In genomic region chr8:121949941-121950748, GRCm38 (mm10) we compare ENCODE assay signal across 8 mouse cellular contexts. TPM values are rescaled to one million over a fixed set of nuclear protein-coding genes. Genes with fewer than 3 reads are reported as not detected.
DNase-seq lines count a peak whose midpoint lies in the region; ATAC-seq and TF ChIP-seq lines count a peak whose summit lies in the region.

No protein-coding gene starts in this region.

- H3K4me2 ChIP-seq in hindbrain, postnatal 0 days (ENCODE audit: low read depth, low read length) = peak overlapping the region; percentile 84

- DNase-seq in ZHBTc4 (ENCODE audit: low read depth, low spot score) = peak; percentile 99
- peak; percentile 99 for DNase-seq in gastrocnemius, adult 2 months
- DNase-seq in hindbrain, postnatal 0 days (ENCODE audit: low spot score) = peak; percentile 100
- peak; percentile 98 to 99 for DNase-seq in left cerebral cortex, adult 2 months (ENCODE audit: extremely low spot score in 1 of 2, low spot score in 2 of 2)
- peak; percentile 97 to 98 for DNase-seq in right cerebral cortex, adult 2 months (ENCODE audit: low spot score in 2 of 2)
- peak; percentile 98 for DNase-seq in urinary bladder, postnatal 14 days (ENCODE audit: low spot score)

- TF ChIP-seq CTCF in gastrocnemius, adult 2 months (IDR thresholded peaks at IDR 0.05) = no peak
- TF ChIP-seq CTCF in hindbrain, postnatal 0 days (IDR thresholded peaks at IDR 0.05; ENCODE audit: low read depth) = peak; percentile 8; the same call in 1 of the 2 replicates
- TF ChIP-seq CTCF in left cerebral cortex, adult 2 months (IDR thresholded peaks at IDR 0.05) = no peak; the same call in 1 of the 2 replicates

- H3K27me3 ChIP-seq in hindbrain, postnatal 0 days (ENCODE audit: insufficient read depth, low read length) = no peaks in the 10 kb centered on the region

- H3K4me1 ChIP-seq in hindbrain, postnatal 0 days (ENCODE audit: insufficient read depth, low read length) = peaks cover 28% of the 10 kb centered on the region

- under 1% methylated on average over 53 of the region's 66 CpGs for WGBS in hindbrain, postnatal 0 days

- no peaks in the 10 kb centered on the region for H3K9me3 ChIP-seq in hindbrain, postnatal 0 days (ENCODE audit: low read length)

- H3K36me3 ChIP-seq in hindbrain, postnatal 0 days (ENCODE audit: insufficient read depth, low read length) = no peaks in the 10 kb centered on the region

- H3K9ac ChIP-seq in hindbrain, postnatal 0 days (replicated peaks; ENCODE audit: low read length) = peak overlapping the region; percentile 99

- peak; percentile 75 for ATAC-seq in common myeloid progenitor, adult 5-6 weeks (replicated peaks; ENCODE audit: low read depth, poor library complexity, severe bottlenecking)
- peak; percentile 95 for ATAC-seq in hindbrain, postnatal 0 days
- ATAC-seq in megakaryocyte, adult 5-6 weeks (ENCODE audit: poor library complexity, severe bottlenecking) = peak; percentile 78

- intact Hi-C loops in gastrocnemius, adult 2 months (cut with DNase I) = no loop called here
- intact Hi-C loops in left cerebral cortex, adult 2 months (cut with DNase I) = loop anchor here (2.0 kb wide), 1 partner anchor 427 kb away; the partner anchor contains the start of gene Zc3h18

- peak overlapping the region; percentile 98 for H3K27ac ChIP-seq in gastrocnemius, adult 2 months
- H3K27ac ChIP-seq in hindbrain, postnatal 0 days = peak overlapping the region; percentile 99
- peak overlapping the region; percentile 97 for H3K27ac ChIP-seq in left cerebral cortex, adult 2 months

- H3K4me3 ChIP-seq in gastrocnemius, adult 2 months = peak overlapping the region; percentile 96
- peak overlapping the region; percentile 85 for H3K4me3 ChIP-seq in hindbrain, postnatal 0 days (ENCODE audit: low read length)
- peak overlapping the region; percentile 89 for H3K4me3 ChIP-seq in left cerebral cortex, adult 2 months

RNA-seq across cellular contexts. Expression of gene Banp, which starts 0.6 kb away (rescaled TPM):
- total RNA-seq in common myeloid progenitor, adult 5-6 weeks (2017) = 13.4 and 25.0 TPM in 2 replicates
- total RNA-seq in gastrocnemius, adult 2 months (2021) = 10 to 100 TPM in 1 of 2 experiments, 1 to 10 TPM in 1; 8.8 to 18.7 TPM
- total RNA-seq in hindbrain, postnatal 0 days (2014; rRNA removed) = 59.7 and 62.5 TPM in 2 replicates
- 22.5 and 22.8 TPM in 2 replicates for polyA plus RNA-seq in hindbrain, postnatal 0 days (2015; fragmentation: Nextera tagmentation; extraction: Ambion mirVana)
- 10 to 100 TPM; 31.4 to 62.5 TPM for total RNA-seq in left cerebral cortex, adult 2 months (2021)
- total RNA-seq in megakaryocyte, adult 5-6 weeks (2015) = 8.1 and 9.2 TPM in 2 replicates
- total RNA-seq in megakaryocyte, adult 5-6 weeks (2017) = 21.3 and 28.7 TPM in 2 replicates

RNA-seq across cellular contexts. Expression of gene Car5a, which starts 5.4 kb away (rescaled TPM):
- total RNA-seq in common myeloid progenitor, adult 5-6 weeks (2017) = not detected in 2 replicates
- not detected for total RNA-seq in gastrocnemius, adult 2 months (2021)
- 0.42 TPM in 1 of 2 replicates, not detected in the other for total RNA-seq in hindbrain, postnatal 0 days (2014; rRNA removed)
- 0.23 and 0.50 TPM in 2 replicates for polyA plus RNA-seq in hindbrain, postnatal 0 days (2015; fragmentation: Nextera tagmentation; extraction: Ambion mirVana)
- total RNA-seq in left cerebral cortex, adult 2 months (2021) = not detected
- not detected in 2 replicates for total RNA-seq in megakaryocyte, adult 5-6 weeks (2015)
- total RNA-seq in megakaryocyte, adult 5-6 weeks (2017) = not detected in 2 replicates

RNA-seq across cellular contexts. Expression of gene Slc7a5, which starts 42.7 kb away (rescaled TPM):
- 27.6 and 44.5 TPM in 2 replicates for total RNA-seq in common myeloid progenitor, adult 5-6 weeks (2017)
- 1 to 10 TPM; 1.0 to 1.3 TPM for total RNA-seq in gastrocnemius, adult 2 months (2021)
- total RNA-seq in hindbrain, postnatal 0 days (2014; rRNA removed) = 148 and 163 TPM in 2 replicates
- polyA plus RNA-seq in hindbrain, postnatal 0 days (2015; fragmentation: Nextera tagmentation; extraction: Ambion mirVana) = 60.1 and 72.1 TPM in 2 replicates
- total RNA-seq in left cerebral cortex, adult 2 months (2021) = 10 to 100 TPM; 61.5 to 63.2 TPM
- total RNA-seq in megakaryocyte, adult 5-6 weeks (2015) = 8.7 and 9.3 TPM in 2 replicates
- total RNA-seq in megakaryocyte, adult 5-6 weeks (2017) = 6.5 and 8.5 TPM in 2 replicates

Comparison
In these comparisons a context has a peak if more than half of its experiments do, and no peak if none do; other contexts are left out.
1. Peak in every context shown above with its lines: DNase-seq, ATAC-seq, H3K4me3 ChIP-seq and H3K27ac ChIP-seq.